ENCODE assay signal across 14 mouse cellular contexts in genomic region chr14:67569744-67570322, GRCm38 (mm10).
DNase-seq lines count a peak whose midpoint lies in the region; ATAC-seq and TF ChIP-seq lines count a peak whose summit lies in the region.
"Had no signal": no experiment of that assay in that cellular context is flagged by ENCODE, and none has a peak within 500 bp of the region (broad histone marks: within the 10 kb centered on the region; RNA-seq: fewer than 3 reads in every experiment).

No protein-coding gene starts in this region.

- no peak for ATAC-seq in forebrain, embryonic 12.5 days (ENCODE audit: low FRiP score)
- no peak for ATAC-seq in forebrain, postnatal 0 days
- ATAC-seq in embryonic facial prominence, embryonic 12.5 days (ENCODE audit: insufficient number of reproducible peaks, insufficient read depth, low FRiP score, low TSS enrichment), result no peak
- peak; percentile 65 for ATAC-seq in hindbrain, embryonic 15.5 days (ENCODE audit: low FRiP score, low read depth)
- ATAC-seq in midbrain, embryonic 15.5 days (replicated peaks), result no peak
- ATAC-seq: intestine, embryonic 16.5 days had no signal

- H3K9ac ChIP-seq in forebrain, embryonic 12.5 days, result no peak overlapping the region
- no peak overlapping the region for H3K9ac ChIP-seq in forebrain, postnatal 0 days
- H3K9ac ChIP-seq in embryonic facial prominence, embryonic 12.5 days, result no peak overlapping the region
- H3K9ac ChIP-seq in hindbrain, embryonic 15.5 days, result no peak overlapping the region
- no peak overlapping the region for H3K9ac ChIP-seq in midbrain, embryonic 15.5 days
- H3K9ac ChIP-seq: lung, embryonic 14.5 days had no signal

- no peak overlapping the region for H3K4me3 ChIP-seq in forebrain, embryonic 12.5 days (replicated peaks)
- no peak overlapping the region for H3K4me3 ChIP-seq in forebrain, postnatal 0 days (ENCODE audit: low read depth, low read length)
- no peak overlapping the region for H3K4me3 ChIP-seq in embryonic facial prominence, embryonic 12.5 days
- H3K4me3 ChIP-seq in hindbrain, embryonic 15.5 days, result no peak overlapping the region
- H3K4me3 ChIP-seq in midbrain, embryonic 15.5 days, result no peak overlapping the region
- H3K4me3 ChIP-seq: layer of hippocampus, adult 2 months had no signal

- H3K4me1 ChIP-seq in forebrain, embryonic 12.5 days, result peaks cover 15% of the 10 kb centered on the region
- no peaks in the 10 kb centered on the region for H3K4me1 ChIP-seq in forebrain, postnatal 0 days (ENCODE audit: insufficient read depth)
- peaks cover 29% of the 10 kb centered on the region for H3K4me1 ChIP-seq in embryonic facial prominence, embryonic 12.5 days
- peaks cover 19% of the 10 kb centered on the region for H3K4me1 ChIP-seq in hindbrain, embryonic 15.5 days (replicated peaks)
- peaks cover 10% of the 10 kb centered on the region for H3K4me1 ChIP-seq in midbrain, embryonic 15.5 days

- no peak for DNase-seq in forebrain, postnatal 0 days
- DNase-seq in right cerebral cortex, adult 18-20 months, result no peak
- no peak for DNase-seq in urinary bladder, postnatal 4 days (ENCODE audit: low spot score in 2 of 2)
- DNase-seq in cerebellum, adult 9-10 months, result no peak
- DNase-seq: cerebellum, adult 11-12 months; heart, postnatal 10 days; lung, embryonic 14.5 days; thymus, postnatal 4 days had no signal

- 25% methylated on average over 17 of the region's 17 CpGs for WGBS in forebrain, embryonic 12.5 days
- 28% methylated on average over 17 of the region's 17 CpGs for WGBS in forebrain, postnatal 0 days
- 31% methylated on average over 17 of the region's 17 CpGs for WGBS in embryonic facial prominence, embryonic 12.5 days
- 27% methylated on average over 17 of the region's 17 CpGs for WGBS in hindbrain, embryonic 15.5 days
- WGBS in midbrain, embryonic 15.5 days, result 41% methylated on average over 17 of the region's 17 CpGs

- H3K27me3 ChIP-seq in forebrain, embryonic 12.5 days, result peaks cover 47% of the 10 kb centered on the region
- peaks cover 18% of the 10 kb centered on the region for H3K27me3 ChIP-seq in forebrain, postnatal 0 days (ENCODE audit: insufficient read depth, low read length)
- peaks cover 27% of the 10 kb centered on the region for H3K27me3 ChIP-seq in embryonic facial prominence, embryonic 12.5 days
- 0 out of 2 replicates have a peak, but pooled peaks cover 2% of the 10 kb centered on the region for H3K27me3 ChIP-seq in hindbrain, embryonic 15.5 days
- H3K27me3 ChIP-seq in midbrain, embryonic 15.5 days (replicated peaks), result peaks cover 5% of the 10 kb centered on the region; the same call in 1 of the 2 replicates

- no peaks in the 10 kb centered on the region for H3K9me3 ChIP-seq in forebrain, embryonic 12.5 days
- no peaks in the 10 kb centered on the region for H3K9me3 ChIP-seq in forebrain, postnatal 0 days (ENCODE audit: low read length)
- no peaks in the 10 kb centered on the region for H3K9me3 ChIP-seq in embryonic facial prominence, embryonic 12.5 days
- no peaks in the 10 kb centered on the region for H3K9me3 ChIP-seq in hindbrain, embryonic 15.5 days
- no peaks in the 10 kb centered on the region for H3K9me3 ChIP-seq in midbrain, embryonic 15.5 days

- no peaks in the 10 kb centered on the region for H3K36me3 ChIP-seq in forebrain, embryonic 12.5 days (replicated peaks)
- H3K36me3 ChIP-seq in forebrain, postnatal 0 days (ENCODE audit: insufficient read depth), result no peaks in the 10 kb centered on the region
- H3K36me3 ChIP-seq in embryonic facial prominence, embryonic 12.5 days, result no peaks in the 10 kb centered on the region
- H3K36me3 ChIP-seq in hindbrain, embryonic 15.5 days, result no peaks in the 10 kb centered on the region
- no peaks in the 10 kb centered on the region for H3K36me3 ChIP-seq in midbrain, embryonic 15.5 days (replicated peaks)

- H3K4me2 ChIP-seq in forebrain, embryonic 12.5 days, result peak overlapping the region; percentile 30
- H3K4me2 ChIP-seq in forebrain, postnatal 0 days (ENCODE audit: low read depth), result no peak overlapping the region
- H3K4me2 ChIP-seq in embryonic facial prominence, embryonic 12.5 days (replicated peaks), result peak overlapping the region; percentile 19
- H3K4me2 ChIP-seq in hindbrain, embryonic 15.5 days, result peak overlapping the region; percentile 9; the same call in 1 of the 2 replicates
- peak overlapping the region; percentile 22 for H3K4me2 ChIP-seq in midbrain, embryonic 15.5 days
- H3K4me2 ChIP-seq: lung, embryonic 14.5 days had no signal

- no peak overlapping the region for H3K27ac ChIP-seq in forebrain, embryonic 12.5 days
- no peak overlapping the region for H3K27ac ChIP-seq in forebrain, postnatal 0 days (ENCODE audit: low read depth, low read length)
- no peak overlapping the region for H3K27ac ChIP-seq in embryonic facial prominence, embryonic 12.5 days
- no peak overlapping the region for H3K27ac ChIP-seq in hindbrain, embryonic 15.5 days (replicated peaks)
- no peak overlapping the region for H3K27ac ChIP-seq in midbrain, embryonic 15.5 days
- H3K27ac ChIP-seq: layer of hippocampus, adult 2 months had no signal

- TF ChIP-seq CTCF in forebrain, postnatal 0 days (IDR thresholded peaks at IDR 0.05; ENCODE audit: low read depth), result no peak
